Mouse (Mus musculus): ENCODE results near the gene Cyp4f13. TPM values are rescaled to one million over a fixed set of nuclear protein-coding genes. Genes with fewer than 3 reads are reported as not detected.

The Cyp4f13 gene
- polyA plus RNA-seq, 1 experiment = 42.7 TPM

GRCm38 (mm10) chr17:32939831-32940230, 7.4 kb downstream of the Cyp4f13 start:
- no peak overlapping the region for H3K4me3 ChIP-seq (ENCODE audit: extremely low read depth, insufficient read depth, insufficient read length)
- no peaks in the 10 kb centered on the region for H3K27me3 ChIP-seq (ENCODE audit: control insufficient read depth, insufficient read depth, low read length)
- H3K36me3 ChIP-seq (ENCODE audit: control insufficient read depth, insufficient read depth, low read length) = peaks cover 1% of the 10 kb centered on the region; the same call in 1 of the 2 replicates
- H3K27ac ChIP-seq (ENCODE audit: insufficient read depth, low read length) = peak overlapping the region; percentile 9; the same call in 1 of the 2 replicates
- DNase-seq (ENCODE audit: low read depth in 1 of 2, low spot score in 2 of 2) = no peak
- 89% methylated on average over 4 of the region's 4 CpGs for WGBS
- TF ChIP-seq CTCF (IDR thresholded peaks at IDR 0.05; ENCODE audit: extremely low read depth, insufficient read depth, insufficient read length, insufficient replicate concordance) (no peak), POLR2A (IDR thresholded peaks at IDR 0.05; ENCODE audit: low read depth, low read length) (no peak)
- no peaks in the 10 kb centered on the region; the same call in 1 of the 2 replicates for H3K4me1 ChIP-seq (ENCODE audit: control insufficient read depth, insufficient read depth, insufficient read length)

- WGBS = 89% methylated on average over 5 of the region's 5 CpGs
- Histone ChIP-seq H3K27ac (ENCODE audit: insufficient read depth, low read length) (no peak overlapping the region), H3K36me3 (ENCODE audit: control insufficient read depth, insufficient read depth, low read length) (no peaks in the 10 kb centered on the region)
Measured at GRCm38 (mm10) chr17:32927803-32928202, 19.4 kb downstream of the Cyp4f13 start.

GRCm38 (mm10) chr17:32924658-32925312, 22.4 kb downstream of the Cyp4f13 start:
- Histone ChIP-seq H3K36me3 (ENCODE audit: control insufficient read depth, insufficient read depth, low read length) (no peaks in the 10 kb centered on the region), H3K27ac (ENCODE audit: insufficient read depth, low read length) (peak overlapping the region; percentile 67), H3K4me1 (ENCODE audit: control insufficient read depth, insufficient read depth, insufficient read length) (no peaks in the 10 kb centered on the region; the same call in 1 of the 2 replicates), H3K27me3 (ENCODE audit: control insufficient read depth, insufficient read depth, low read length) (no peaks in the 10 kb centered on the region; the same call in 1 of the 2 replicates), H3K4me3 (ENCODE audit: extremely low read depth, insufficient read depth, insufficient read length) (peak overlapping the region; percentile 65; the same call in 1 of the 2 replicates)
- 24% methylated on average over 32 of the region's 32 CpGs for WGBS
- peak; percentile 49 to 59 for DNase-seq (ENCODE audit: low read depth in 1 of 2, low spot score in 2 of 2)
- TF ChIP-seq CTCF (IDR thresholded peaks at IDR 0.05; ENCODE audit: extremely low read depth, insufficient read depth, insufficient read length, insufficient replicate concordance) (no peak), POLR2A (IDR thresholded peaks at IDR 0.05; ENCODE audit: low read depth, low read length) (peak; percentile 64)

More at GRCm38 (mm10) chr17:32927803-32928202, 19.4 kb downstream of the Cyp4f13 start:
- Histone ChIP-seq H3K27me3 (ENCODE audit: control insufficient read depth, insufficient read depth, low read length) (no peaks in the 10 kb centered on the region), H3K4me1 (ENCODE audit: control insufficient read depth, insufficient read depth, insufficient read length) (no peaks in the 10 kb centered on the region; the same call in 1 of the 2 replicates), H3K4me3 (ENCODE audit: extremely low read depth, insufficient read depth, insufficient read length) (no peak overlapping the region)
- DNase-seq (ENCODE audit: low read depth in 1 of 2, low spot score in 2 of 2) = no peak
- no peak for TF ChIP-seq CTCF (IDR thresholded peaks at IDR 0.05; ENCODE audit: extremely low read depth, insufficient read depth, insufficient read length, insufficient replicate concordance)
- TF ChIP-seq POLR2A (IDR thresholded peaks at IDR 0.05; ENCODE audit: low read depth, low read length) = no peak

- peaks cover 2% of the 10 kb centered on the region for H3K27me3 ChIP-seq (ENCODE audit: control insufficient read depth, insufficient read depth, low read length)
- H3K4me3 ChIP-seq (ENCODE audit: extremely low read depth, insufficient read depth, insufficient read length) = no peak overlapping the region
- no peak for DNase-seq (ENCODE audit: low read depth in 1 of 2, low spot score in 2 of 2)
- no peak for TF ChIP-seq CTCF (IDR thresholded peaks at IDR 0.05; ENCODE audit: extremely low read depth, insufficient read depth, insufficient read length, insufficient replicate concordance)
- no peak for TF ChIP-seq POLR2A (IDR thresholded peaks at IDR 0.05; ENCODE audit: low read depth, low read length)
- no peaks in the 10 kb centered on the region; the same call in 1 of the 2 replicates for H3K4me1 ChIP-seq (ENCODE audit: control insufficient read depth, insufficient read depth, insufficient read length)
- WGBS = 83% methylated on average over 1 of the region's 1 CpGs
- H3K27ac ChIP-seq (ENCODE audit: insufficient read depth, low read length) = no peak overlapping the region
- H3K36me3 ChIP-seq (ENCODE audit: control insufficient read depth, insufficient read depth, low read length) = no peaks in the 10 kb centered on the region
Measured at GRCm38 (mm10) chr17:32923681-32924080, 23.5 kb downstream of the Cyp4f13 start.

- TF ChIP-seq CTCF (IDR thresholded peaks at IDR 0.05; ENCODE audit: extremely low read depth, insufficient read depth, insufficient read length, insufficient replicate concordance) (no peak), POLR2A (IDR thresholded peaks at IDR 0.05; ENCODE audit: low read depth, low read length) (no peak)
- H3K4me3 ChIP-seq (ENCODE audit: extremely low read depth, insufficient read depth, insufficient read length) = no peak overlapping the region
- H3K27me3 ChIP-seq (ENCODE audit: control insufficient read depth, insufficient read depth, low read length) = peaks cover 2% of the 10 kb centered on the region
- DNase-seq (ENCODE audit: low read depth in 1 of 2, low spot score in 2 of 2) = no peak
- WGBS = 60% methylated on average over 2 of the region's 2 CpGs
- H3K4me1 ChIP-seq (ENCODE audit: control insufficient read depth, insufficient read depth, insufficient read length) = no peaks in the 10 kb centered on the region
- H3K27ac ChIP-seq (ENCODE audit: insufficient read depth, low read length) = no peak overlapping the region
- H3K36me3 ChIP-seq (ENCODE audit: control insufficient read depth, insufficient read depth, low read length) = no peaks in the 10 kb centered on the region
Measured at GRCm38 (mm10) chr17:32919123-32919522, 28.1 kb downstream of the Cyp4f13 start.

GRCm38 (mm10) chr17:32917131-32917530, 30.1 kb downstream of the Cyp4f13 start, which contains the start of gene Cyp4f14:
Gene Cyp4f14, minus strand, starts transcription at chr17:32917342.
- 78% methylated on average over 2 of the region's 2 CpGs for WGBS
- DNase-seq (ENCODE audit: low read depth in 1 of 2, low spot score in 2 of 2) = no peak
- no peak within 1 kb of the TSS for H3K4me3 ChIP-seq (ENCODE audit: extremely low read depth, insufficient read depth, insufficient read length)

GRCm38 (mm10) chr17:32916075-32916474, 31.1 kb downstream of the Cyp4f13 start:
- Histone ChIP-seq H3K4me1 (ENCODE audit: control insufficient read depth, insufficient read depth, insufficient read length) (no peaks in the 10 kb centered on the region), H3K27me3 (ENCODE audit: control insufficient read depth, insufficient read depth, low read length) (peaks cover 2% of the 10 kb centered on the region), H3K36me3 (ENCODE audit: control insufficient read depth, insufficient read depth, low read length) (no peaks in the 10 kb centered on the region), H3K4me3 (ENCODE audit: extremely low read depth, insufficient read depth, insufficient read length) (no peak overlapping the region), H3K27ac (ENCODE audit: insufficient read depth, low read length) (no peak overlapping the region)
- WGBS = 46% methylated on average over 1 of the region's 1 CpGs
- DNase-seq (ENCODE audit: low read depth in 1 of 2, low spot score in 2 of 2) = no peak
- TF ChIP-seq CTCF (IDR thresholded peaks at IDR 0.05; ENCODE audit: extremely low read depth, insufficient read depth, insufficient read length, insufficient replicate concordance) = no peak
- no peak for TF ChIP-seq POLR2A (IDR thresholded peaks at IDR 0.05; ENCODE audit: low read depth, low read length)

More at GRCm38 (mm10) chr17:32917131-32917530, 30.1 kb downstream of the Cyp4f13 start, which contains the start of gene Cyp4f14:
- TF ChIP-seq POLR2A (IDR thresholded peaks at IDR 0.05; ENCODE audit: low read depth, low read length) = no peak
- TF ChIP-seq CTCF (IDR thresholded peaks at IDR 0.05; ENCODE audit: extremely low read depth, insufficient read depth, insufficient read length, insufficient replicate concordance) = no peak
- Histone ChIP-seq H3K27ac (ENCODE audit: insufficient read depth, low read length) (no peak within 1 kb of the TSS), H3K27me3 (ENCODE audit: control insufficient read depth, insufficient read depth, low read length) (peaks cover 2% of the 10 kb centered on the region), H3K36me3 (ENCODE audit: control insufficient read depth, insufficient read depth, low read length) (no peaks in the 10 kb centered on the region), H3K4me1 (ENCODE audit: control insufficient read depth, insufficient read depth, insufficient read length) (no peaks in the 10 kb centered on the region)

Data from spleen, adult 2 months (tissue).